ENCODE assay signal across 19 mouse cellular contexts in genomic region chr3:11668960-11669359, GRCm38 (mm10).
DNase-seq lines count a peak whose midpoint lies in the region; ATAC-seq lines count a peak whose summit lies in the region.
"Had no signal": no experiment of that assay in that cellular context is flagged by ENCODE, and none has a peak within 500 bp of the region (broad histone marks: within the 10 kb centered on the region; RNA-seq: fewer than 3 reads in every experiment).

No protein-coding gene starts in this region.

- H3K9ac ChIP-seq in midbrain, embryonic 13.5 days (replicated peaks) = no peak overlapping the region
- H3K9ac ChIP-seq in midbrain, embryonic 11.5 days (ENCODE audit: low read length) = no peak overlapping the region
- no peak overlapping the region for H3K9ac ChIP-seq in intestine, embryonic 15.5 days
- H3K9ac ChIP-seq: embryonic facial prominence, embryonic 12.5 days; forebrain, embryonic 13.5 days; forebrain, embryonic 15.5 days; forebrain, postnatal 0 days had no signal

- no peaks in the 10 kb centered on the region for H3K4me1 ChIP-seq in midbrain, embryonic 13.5 days (replicated peaks)
- H3K4me1 ChIP-seq in midbrain, embryonic 11.5 days (ENCODE audit: control insufficient read depth, insufficient read depth, low read length) = no peaks in the 10 kb centered on the region
- H3K4me1 ChIP-seq in intestine, embryonic 15.5 days (replicated peaks) = no peaks in the 10 kb centered on the region
- H3K4me1 ChIP-seq: embryonic facial prominence, embryonic 10.5 days; embryonic facial prominence, embryonic 12.5 days; forebrain, embryonic 13.5 days; forebrain, embryonic 15.5 days had no signal

- H3K9me3 ChIP-seq in midbrain, embryonic 13.5 days = no peaks in the 10 kb centered on the region
- no peaks in the 10 kb centered on the region for H3K9me3 ChIP-seq in midbrain, embryonic 11.5 days (ENCODE audit: control insufficient read depth, low read length)
- no peaks in the 10 kb centered on the region for H3K9me3 ChIP-seq in intestine, embryonic 15.5 days
- H3K9me3 ChIP-seq: embryonic facial prominence, embryonic 10.5 days; embryonic facial prominence, embryonic 12.5 days; forebrain, embryonic 13.5 days; forebrain, embryonic 15.5 days had no signal

- no peak overlapping the region for H3K4me2 ChIP-seq in midbrain, embryonic 13.5 days (replicated peaks)
- no peak overlapping the region for H3K4me2 ChIP-seq in midbrain, embryonic 11.5 days
- no peak overlapping the region for H3K4me2 ChIP-seq in intestine, embryonic 15.5 days (replicated peaks)
- H3K4me2 ChIP-seq: embryonic facial prominence, embryonic 12.5 days; forebrain, embryonic 13.5 days; forebrain, embryonic 15.5 days had no signal

- no peak overlapping the region for H3K27ac ChIP-seq in midbrain, embryonic 13.5 days
- no peak overlapping the region for H3K27ac ChIP-seq in midbrain, embryonic 11.5 days (ENCODE audit: low read depth, low read length)
- no peak overlapping the region for H3K27ac ChIP-seq in intestine, embryonic 15.5 days
- H3K27ac ChIP-seq: embryonic facial prominence, embryonic 10.5 days; embryonic facial prominence, embryonic 12.5 days; forebrain, embryonic 13.5 days; forebrain, embryonic 15.5 days had no signal

- 0 out of 2 replicates have a peak, but pooled peaks have one; percentile 30 for ATAC-seq in midbrain, embryonic 13.5 days
- ATAC-seq in midbrain, embryonic 11.5 days (ENCODE audit: low FRiP score) = no peak; the same call in 1 of the 2 replicates
- peak; percentile 70 for ATAC-seq in intestine, embryonic 15.5 days
- ATAC-seq in activated CD4-positive, CD25-positive, alpha-beta regulatory T cell, adult 4 months = no peak
- ATAC-seq: forebrain, embryonic 13.5 days; forebrain, embryonic 15.5 days; forebrain, postnatal 0 days; Patski had no signal

- WGBS in midbrain, embryonic 13.5 days = 60% methylated on average over 1 of the region's 1 CpGs
- WGBS in midbrain, embryonic 11.5 days = 67% methylated on average over 1 of the region's 1 CpGs
- WGBS in intestine, embryonic 15.5 days = 24% methylated on average over 1 of the region's 1 CpGs

- H3K36me3 ChIP-seq in midbrain, embryonic 13.5 days = no peaks in the 10 kb centered on the region
- H3K36me3 ChIP-seq in midbrain, embryonic 11.5 days (ENCODE audit: control insufficient read depth, insufficient read depth, low read length) = no peaks in the 10 kb centered on the region
- no peaks in the 10 kb centered on the region for H3K36me3 ChIP-seq in intestine, embryonic 15.5 days
- H3K36me3 ChIP-seq: embryonic facial prominence, embryonic 10.5 days; embryonic facial prominence, embryonic 12.5 days; forebrain, embryonic 15.5 days had no signal

- DNase-seq in midbrain, embryonic 11.5 days (ENCODE audit: low spot score, missing footprints) = no peak
- no peak for DNase-seq in thymus, adult 18-20 months
- DNase-seq: adrenal gland, adult 2 months; adrenal gland, postnatal 10 days; adrenal gland, postnatal 25 days; cerebellum, adult 11 months; cerebellum, adult 18-20 months; cerebellum, adult 8-10 months; cerebellum, adult 9-11 months; cerebellum, postnatal 14 days had no signal

- H3K4me3 ChIP-seq in midbrain, embryonic 13.5 days (replicated peaks) = no peak overlapping the region
- no peak overlapping the region for H3K4me3 ChIP-seq in midbrain, embryonic 11.5 days (ENCODE audit: low read depth, low read length)
- no peak overlapping the region for H3K4me3 ChIP-seq in intestine, embryonic 15.5 days (replicated peaks)
- H3K4me3 ChIP-seq: embryonic facial prominence, embryonic 10.5 days; embryonic facial prominence, embryonic 12.5 days; forebrain, embryonic 13.5 days; forebrain, embryonic 15.5 days had no signal

- H3K27me3 ChIP-seq in midbrain, embryonic 13.5 days = no peaks in the 10 kb centered on the region
- H3K27me3 ChIP-seq in midbrain, embryonic 11.5 days (ENCODE audit: control insufficient read depth, insufficient read depth, low read length) = no peaks in the 10 kb centered on the region
- H3K27me3 ChIP-seq in intestine, embryonic 15.5 days (replicated peaks) = no peaks in the 10 kb centered on the region
- H3K27me3 ChIP-seq: embryonic facial prominence, embryonic 12.5 days; forebrain, embryonic 13.5 days; forebrain, embryonic 15.5 days; Patski had no signal

Comparison
In these comparisons a context has a peak if more than half of its experiments do, and no peak if none do; other contexts are left out.
1. ATAC-seq: peak in midbrain, embryonic 13.5 days (single experiment) and intestine, embryonic 15.5 days (single experiment); none in midbrain, embryonic 11.5 days (single experiment) and activated CD4-positive, CD25-positive, alpha-beta regulatory T cell, adult 4 months (single experiment).